Mouse (Mus musculus) bone marrow, adult 2 months (tissue): Measurements from ENCODE around the gene Lenep.
A peak's percentile ranks its signal among the peaks of the same experiment; 100 is the strongest.

Source experiments
- CTCF ChIP-seq: fragments of 200-500 bp; IDR thresholded peaks from 2 replicates; pipeline ENCODE4 v1.5.1; 2011; ENCODE audit warnings: low read length, control low read depth; ENCODE audit not compliant: control insufficient read depth, insufficient read depth
- POLR2A ChIP-seq: fragments of 200-500 bp; IDR thresholded peaks from 2 replicates; pipeline ENCODE4 v1.6.1; 2011; ENCODE audit warnings: low read depth, mild to moderate bottlenecking, control low read depth, low read length, borderline replicate concordance; ENCODE audit not compliant: control insufficient read depth

DNA sequence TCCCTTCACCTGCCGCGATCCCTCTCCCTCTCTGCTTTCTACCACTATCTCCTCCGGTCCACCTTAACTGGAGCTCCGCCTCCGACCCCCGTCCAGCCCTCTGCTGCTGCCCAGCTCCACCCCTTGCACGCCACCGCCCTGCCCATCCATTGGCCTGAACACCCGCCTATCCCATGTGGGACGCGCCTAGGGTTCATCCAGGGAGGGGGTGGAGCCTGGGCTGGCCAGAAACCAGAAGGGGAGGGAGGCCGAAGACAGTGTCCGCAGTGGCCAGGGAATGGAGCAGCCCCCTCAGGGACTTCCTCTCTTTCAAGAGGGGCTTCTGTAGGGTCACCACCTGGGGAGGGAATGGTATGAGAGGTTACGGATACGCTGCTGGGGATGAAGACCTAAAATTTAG is 9.0 kb downstream of the Lenep start:
- peak; percentile 67 for TF ChIP-seq POLR2A
- no peak for TF ChIP-seq CTCF
